Mouse (Mus musculus): ENCODE measurements around the gene Otogl.
"Not testable (repeated sequence)": the region's sequence is repeated elsewhere in the genome, so short reads cannot be mapped to it uniquely, and the experiment has no call there.

Gene Otogl

DNA sequence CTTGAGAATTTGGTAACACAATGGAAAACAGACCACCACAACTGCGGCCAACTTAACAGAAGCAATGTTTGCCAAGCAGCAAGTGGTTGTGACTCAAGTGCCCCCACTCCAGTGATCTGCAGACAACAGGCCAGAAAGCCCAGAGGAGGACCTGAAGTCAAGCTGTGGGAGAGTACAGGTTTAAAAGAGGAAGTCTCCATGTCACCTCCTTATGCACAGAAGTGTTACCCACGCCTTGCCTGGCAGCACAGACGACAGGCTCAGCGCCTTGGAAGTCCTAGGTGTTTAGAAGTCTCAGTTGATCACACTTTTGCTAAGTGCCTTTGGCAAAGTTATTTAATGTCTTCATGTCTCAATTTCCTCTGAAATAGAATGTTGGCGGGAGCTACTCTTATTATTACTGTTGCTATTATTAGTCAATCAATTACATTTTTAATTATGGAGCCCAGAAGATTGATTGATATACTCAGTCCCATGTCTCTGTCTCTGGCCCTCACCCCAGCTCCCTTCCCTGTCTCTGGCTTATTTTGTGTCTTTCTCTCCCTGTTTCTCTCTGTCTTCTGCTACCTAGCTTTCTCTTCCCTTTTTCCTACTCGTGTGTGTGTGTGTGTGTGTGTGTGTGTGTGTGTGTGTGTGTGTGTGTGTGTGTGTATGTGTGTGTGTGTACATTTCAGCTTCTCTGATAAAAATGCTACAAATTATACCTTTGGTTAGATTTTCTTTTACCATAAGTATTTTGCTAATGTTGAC lies 101.1 kb downstream of the Otogl start:
- DNase-seq (ENCODE audit: inconsistent ontology term) = no peak

DNA sequence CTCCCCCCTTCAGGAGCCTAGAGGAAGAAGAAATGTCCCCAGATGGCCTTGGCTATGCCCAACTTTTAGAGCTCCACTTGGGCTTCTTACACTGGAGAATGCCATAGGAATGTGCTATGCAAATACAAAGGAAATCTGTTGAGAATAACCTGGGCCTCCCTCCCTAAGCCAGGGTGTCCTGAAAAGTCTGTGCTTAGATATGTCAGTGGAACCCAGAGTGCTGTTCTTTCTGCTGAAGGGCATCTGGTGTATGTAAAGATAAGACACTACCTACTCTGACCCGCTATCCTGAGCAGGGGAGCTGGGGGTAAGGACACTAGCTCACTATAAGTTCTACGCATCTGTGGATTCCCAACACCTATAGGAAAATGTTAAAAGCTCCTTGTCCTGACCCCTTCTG lies 106.7 kb downstream of the Otogl start:
- DNase-seq (ENCODE audit: inconsistent ontology term) = no peak

DNA sequence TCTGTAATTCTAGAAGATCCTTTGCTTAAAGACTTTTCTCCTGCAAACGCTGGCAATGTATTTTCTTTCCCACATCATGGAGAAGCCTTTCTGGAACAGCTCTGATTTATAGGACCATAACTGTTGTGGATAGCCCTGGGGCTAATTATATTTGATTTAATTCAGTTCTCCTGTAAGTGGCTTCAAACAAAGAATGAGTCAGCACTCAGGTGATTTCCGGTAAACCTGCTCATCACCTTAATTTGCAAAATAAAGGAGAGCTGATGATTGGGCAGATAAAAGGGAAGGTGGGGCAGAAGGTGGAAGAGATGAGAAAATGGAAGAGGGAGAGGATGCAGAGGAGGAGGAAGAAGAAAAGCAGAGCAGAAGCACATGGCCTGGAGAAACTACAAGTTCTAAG lies 107.6 kb downstream of the Otogl start:
- not testable (repeated sequence) for DNase-seq (ENCODE audit: inconsistent ontology term)

DNA sequence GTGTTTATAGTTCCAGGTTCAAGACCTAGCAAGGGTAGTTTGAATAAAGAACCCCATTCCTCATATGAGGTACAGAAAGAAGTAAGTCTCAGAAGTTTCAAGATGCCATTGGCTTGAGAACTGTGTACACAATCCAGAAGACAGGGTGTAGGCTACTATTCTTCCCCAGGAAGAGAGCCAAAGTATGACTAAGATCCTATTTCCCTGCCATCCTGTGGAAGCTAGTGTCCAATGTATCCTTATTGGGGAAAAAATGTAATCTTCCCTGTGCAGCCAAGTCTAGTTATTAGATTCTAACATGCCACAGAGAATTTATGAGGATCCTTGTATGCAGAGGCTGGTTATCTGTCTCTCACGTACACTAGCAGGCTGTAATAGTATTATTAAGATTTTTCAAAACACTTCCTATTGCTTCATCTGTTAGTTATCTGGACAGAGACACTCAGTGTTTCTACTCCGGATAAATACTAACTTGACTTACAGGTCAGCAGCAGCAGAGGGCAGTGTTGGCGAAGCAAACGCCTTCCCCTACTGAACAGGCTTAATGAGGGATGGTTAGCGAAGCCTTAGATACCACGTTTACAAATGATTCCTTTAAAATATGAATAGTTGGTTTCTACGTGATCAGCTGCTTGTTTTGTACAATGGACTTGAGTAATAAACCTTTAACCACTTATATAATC lies 112.1 kb downstream of the Otogl start:
- DNase-seq (ENCODE audit: inconsistent ontology term) = peak; percentile 63

DNA sequence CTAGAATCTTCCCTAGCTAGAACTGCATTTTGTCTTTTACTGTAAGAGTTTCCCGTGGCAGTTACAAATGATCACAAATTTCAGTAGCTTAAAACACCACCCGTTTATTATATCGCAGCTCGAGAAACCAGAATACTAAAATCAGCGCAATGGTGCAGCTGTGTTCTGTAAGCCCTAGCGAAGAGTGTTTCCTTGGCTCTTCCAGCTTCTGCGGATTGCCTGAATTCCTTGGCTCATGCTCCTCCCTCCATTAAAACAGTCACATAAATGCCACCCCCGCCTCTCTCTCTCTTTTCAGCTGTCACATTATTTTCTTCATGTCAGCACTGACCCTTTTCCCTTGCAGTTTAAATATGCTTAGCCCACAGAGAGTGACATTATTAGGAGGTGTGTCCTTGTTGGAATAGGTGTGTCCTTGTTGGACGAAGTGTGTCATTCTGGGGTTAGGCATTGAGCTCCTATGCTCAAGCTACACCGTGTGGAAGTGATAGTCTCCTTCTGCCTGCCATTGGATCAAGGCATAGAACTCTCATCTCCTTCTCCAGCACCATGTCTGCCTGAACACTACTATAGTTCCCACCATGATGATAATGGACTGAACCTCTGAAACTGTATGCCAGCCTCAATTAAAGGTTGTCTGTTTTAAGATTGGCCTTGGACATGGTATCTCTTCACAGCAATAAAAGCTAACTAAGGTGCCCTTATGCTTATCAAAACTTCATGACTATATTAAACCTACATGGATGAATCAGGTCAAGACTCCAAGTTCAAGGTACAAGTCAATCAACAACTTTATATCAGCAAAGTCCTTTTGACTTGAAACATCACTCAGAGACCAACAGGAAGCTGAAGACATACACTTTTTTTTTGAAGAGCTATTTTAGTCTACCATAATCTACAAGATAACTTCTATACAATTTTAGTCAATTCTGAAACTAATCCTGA lies 116.8 kb downstream of the Otogl start:
- DNase-seq (ENCODE audit: inconsistent ontology term) = no peak

DNA sequence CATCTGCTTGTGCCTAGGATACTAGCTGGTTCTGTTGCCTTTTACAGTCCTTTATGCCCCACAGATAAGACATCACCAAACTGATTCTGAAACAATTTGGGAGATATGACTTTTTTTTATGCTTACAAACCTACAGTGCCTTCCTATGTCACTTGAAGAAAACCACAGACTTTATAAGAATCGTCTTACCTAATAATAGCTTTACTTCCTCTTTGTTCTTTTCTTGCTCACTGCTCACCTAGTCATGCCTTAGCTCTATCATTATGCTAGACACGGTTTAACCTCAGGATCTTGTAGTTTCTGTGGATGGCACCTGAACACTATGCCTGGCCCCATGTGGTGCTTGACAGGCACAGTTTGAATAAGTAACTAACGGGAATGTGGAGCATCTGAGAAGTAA lies 119.4 kb downstream of the Otogl start:
- DNase-seq (ENCODE audit: inconsistent ontology term) = no peak

DNA sequence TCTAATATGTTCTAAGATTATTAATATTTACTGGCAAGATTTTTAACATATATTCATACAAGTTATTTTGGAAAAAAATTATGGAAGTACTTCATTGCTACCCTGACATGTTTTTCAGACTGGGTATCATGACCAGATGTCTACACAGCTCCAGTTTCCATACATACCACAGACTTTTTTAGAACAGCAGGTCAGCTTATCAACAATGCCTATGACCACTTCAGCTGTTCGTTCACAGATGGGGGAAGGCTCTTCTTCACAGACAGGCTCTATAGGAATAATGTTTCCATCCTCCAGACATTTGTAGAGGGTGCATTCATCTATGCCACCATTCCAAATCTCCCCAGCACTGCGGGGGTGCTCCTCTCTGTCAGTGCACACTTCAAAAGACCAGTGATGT lies 132.4 kb downstream of the Otogl start:
- DNase-seq (ENCODE audit: inconsistent ontology term) = no peak

DNA sequence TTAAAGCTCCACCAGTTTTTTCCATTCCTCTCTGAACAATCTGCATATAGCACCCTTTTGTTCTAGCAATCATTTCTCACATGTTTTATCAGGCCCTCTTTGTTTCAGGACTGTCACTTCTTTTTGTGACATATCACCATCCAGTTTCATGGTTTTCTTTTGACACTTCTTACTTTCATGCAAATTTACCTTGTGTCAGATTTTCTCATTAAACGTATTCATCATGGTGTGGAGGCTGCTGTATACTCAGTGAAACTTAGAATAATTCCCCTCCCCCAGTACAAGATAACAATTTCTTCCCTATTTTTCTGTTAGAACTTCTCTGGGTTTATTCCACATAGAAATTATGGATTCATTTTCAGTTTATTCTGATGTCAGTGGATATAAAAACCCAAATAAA lies 152.3 kb downstream of the Otogl start:
- DNase-seq (ENCODE audit: inconsistent ontology term) = no peak

DNA sequence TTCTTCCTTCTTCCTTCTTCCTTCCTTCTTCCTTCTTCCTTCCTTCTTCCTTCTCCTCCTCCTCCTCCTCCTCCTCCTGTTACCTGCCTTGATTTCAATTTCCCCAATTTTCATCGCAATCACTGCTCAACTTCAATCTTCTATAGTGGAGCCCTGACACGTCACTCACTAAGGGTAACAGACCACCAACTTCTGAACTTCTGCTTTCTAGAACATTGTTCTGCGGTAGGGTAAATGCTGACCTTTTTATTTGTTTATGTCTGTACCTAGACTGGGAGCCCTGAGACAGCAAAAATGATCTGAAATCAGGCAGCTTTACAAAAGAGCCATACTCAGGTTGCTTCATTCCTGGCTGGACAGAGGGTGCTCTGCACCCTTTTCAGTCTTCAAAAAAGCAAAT lies 158.5 kb downstream of the Otogl start:
- DNase-seq (ENCODE audit: inconsistent ontology term) = no peak

DNA sequence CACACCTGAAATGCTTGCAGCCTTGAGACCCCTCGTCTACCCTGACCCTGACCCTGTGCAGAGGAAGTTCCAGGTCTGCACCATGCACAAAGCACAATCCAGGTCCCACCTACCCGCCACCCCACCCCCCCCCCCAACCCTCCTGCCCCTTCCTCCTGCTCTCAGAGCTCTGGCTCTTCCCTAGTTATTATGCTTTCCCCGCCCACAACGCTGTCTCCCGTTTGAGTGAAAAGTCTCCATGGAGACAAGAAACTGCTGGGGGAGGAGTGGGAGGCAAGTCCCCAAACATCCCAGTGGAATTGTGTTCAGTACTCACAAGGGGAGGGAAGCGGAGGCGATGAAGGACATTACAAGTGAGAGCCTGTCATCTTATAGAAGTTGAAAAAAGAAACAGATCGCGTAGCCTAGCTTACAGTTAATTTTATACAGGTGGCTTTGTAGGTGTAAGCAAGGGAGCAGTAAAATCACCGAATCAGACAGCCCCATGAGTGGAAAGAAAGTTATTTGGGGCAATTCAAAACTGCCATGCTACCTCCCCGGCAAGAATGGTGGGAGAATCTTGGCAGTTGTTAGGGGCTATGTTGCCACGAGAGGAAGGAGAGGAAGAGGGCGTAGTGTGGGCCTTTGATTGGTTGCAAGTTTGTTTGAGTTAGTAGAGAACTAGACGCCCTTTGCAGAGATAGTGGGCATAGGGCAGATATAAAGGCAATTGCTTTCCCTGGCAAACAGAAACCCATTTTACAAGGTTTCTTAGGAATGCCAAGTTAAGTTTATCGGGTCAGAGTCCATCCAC lies 159.4 kb downstream of the Otogl start:
- DNase-seq (ENCODE audit: inconsistent ontology term) = peak; percentile 19

DNA sequence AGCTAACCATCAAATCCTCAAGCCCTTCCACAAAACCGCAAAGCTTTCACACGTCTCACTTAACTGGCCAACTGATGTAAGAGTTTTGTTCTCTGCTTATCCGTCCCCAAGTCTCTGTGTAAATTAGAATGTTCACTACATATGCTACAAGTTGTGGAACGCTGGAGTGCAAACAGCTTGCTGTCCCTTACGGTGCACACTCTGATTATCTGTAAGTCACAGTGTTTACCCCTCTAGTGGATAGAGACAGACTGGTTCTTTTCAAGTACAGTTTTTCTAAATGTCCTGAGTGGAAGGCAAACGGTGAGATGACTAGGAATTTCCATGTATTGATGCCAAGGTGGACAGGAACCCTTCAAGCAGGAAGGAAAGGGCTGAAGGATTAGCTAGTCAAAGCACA lies 160.0 kb downstream of the Otogl start:
- DNase-seq (ENCODE audit: inconsistent ontology term) = peak; percentile 5

DNA sequence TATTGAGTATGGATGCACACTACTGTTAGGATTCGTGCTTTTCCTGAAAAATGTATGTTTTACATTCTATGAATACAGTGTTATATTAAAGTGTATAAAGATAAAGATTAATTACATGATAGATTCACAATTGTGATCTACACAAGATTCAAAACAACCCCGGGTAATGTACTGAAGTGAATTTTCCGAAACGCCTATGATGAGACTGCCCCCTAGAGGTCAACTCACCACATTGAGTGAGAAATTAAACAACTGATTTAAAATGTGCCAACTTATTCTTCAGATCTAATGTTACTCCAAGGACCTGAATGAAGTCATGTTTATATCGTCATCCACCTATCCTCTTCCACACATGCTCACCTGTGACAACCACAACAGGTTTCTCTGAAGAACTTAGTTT lies 164.4 kb downstream of the Otogl start:
- no peak for DNase-seq (ENCODE audit: inconsistent ontology term)

DNA sequence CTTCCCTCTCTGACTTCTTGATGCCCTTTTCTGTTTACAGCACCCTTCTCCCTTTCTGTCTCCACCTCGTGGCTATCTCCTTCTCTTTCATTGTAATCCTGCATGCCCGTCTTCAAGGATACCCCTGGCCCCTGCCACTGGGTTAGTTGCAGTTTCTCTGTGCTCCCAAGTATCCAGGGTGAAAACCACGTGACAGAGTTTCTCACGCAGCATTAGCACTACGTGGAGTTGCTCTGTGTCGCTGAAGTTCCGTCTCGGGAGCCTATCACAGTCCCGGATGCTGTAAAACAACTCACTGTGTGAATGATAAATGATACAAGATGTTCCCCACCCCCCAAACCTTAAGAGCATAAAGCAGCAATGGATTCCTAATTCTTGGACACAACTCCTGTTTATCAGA lies 165.2 kb downstream of the Otogl start:
- no peak for DNase-seq (ENCODE audit: inconsistent ontology term)

DNA sequence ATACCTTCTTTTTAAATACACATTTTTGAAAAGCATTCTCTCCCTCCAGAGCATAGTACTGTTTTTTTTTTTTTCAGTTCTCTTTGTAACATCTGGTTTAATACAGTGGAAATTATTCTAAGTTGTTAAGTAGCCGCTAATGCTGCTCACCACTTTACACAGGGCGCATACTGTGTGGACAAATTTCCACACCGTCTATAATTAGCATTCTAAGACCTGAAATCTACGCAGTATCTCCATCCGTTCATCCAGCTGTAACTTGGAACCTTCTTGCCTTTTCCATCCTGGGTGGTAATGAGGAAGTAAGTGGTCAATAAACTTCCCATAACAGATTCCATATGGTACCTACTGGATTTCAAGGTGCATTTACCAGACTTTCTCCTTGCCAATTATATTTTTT lies 172.1 kb downstream of the Otogl start:
- DNase-seq (ENCODE audit: inconsistent ontology term) = no peak

DNA sequence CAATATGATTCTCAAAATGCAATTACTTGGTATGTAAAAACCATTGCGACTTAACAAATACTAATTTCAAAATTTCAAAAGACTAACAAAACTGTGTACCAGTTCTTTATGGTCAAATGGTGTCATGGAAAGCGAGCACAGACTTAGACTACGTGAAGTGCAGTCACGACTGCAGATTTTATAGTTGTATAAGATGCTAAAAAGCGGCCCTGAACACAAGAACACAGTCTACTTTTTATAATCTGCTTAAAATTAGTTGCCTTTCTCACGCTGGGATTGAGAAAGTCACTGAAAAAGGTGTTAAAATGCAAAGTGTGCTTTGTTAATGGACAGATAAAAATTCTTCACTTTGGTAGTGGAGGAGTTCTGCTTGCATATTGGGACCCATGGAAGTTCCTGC lies 174.2 kb downstream of the Otogl start:
- DNase-seq (ENCODE audit: inconsistent ontology term) = no peak

DNA sequence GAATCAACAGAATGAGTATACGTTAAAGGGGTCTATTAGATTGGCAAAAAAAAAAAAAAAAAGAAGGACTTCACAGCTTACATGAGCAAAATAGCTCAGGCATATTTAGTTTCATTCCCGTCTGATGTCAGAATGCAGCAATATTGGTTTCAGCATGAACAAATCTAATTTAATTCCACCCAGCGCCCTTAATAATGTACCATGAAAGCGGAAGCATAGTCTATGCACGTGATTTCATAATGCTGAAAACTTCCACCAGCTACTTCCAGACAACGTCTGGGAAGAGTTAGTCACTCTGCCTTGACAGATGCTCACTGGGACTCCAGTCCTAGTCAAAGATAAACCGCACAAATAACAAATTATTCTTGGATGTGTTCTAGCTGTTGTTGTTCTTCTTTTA lies 176.5 kb downstream of the Otogl start:
- no peak for DNase-seq (ENCODE audit: inconsistent ontology term)

DNA sequence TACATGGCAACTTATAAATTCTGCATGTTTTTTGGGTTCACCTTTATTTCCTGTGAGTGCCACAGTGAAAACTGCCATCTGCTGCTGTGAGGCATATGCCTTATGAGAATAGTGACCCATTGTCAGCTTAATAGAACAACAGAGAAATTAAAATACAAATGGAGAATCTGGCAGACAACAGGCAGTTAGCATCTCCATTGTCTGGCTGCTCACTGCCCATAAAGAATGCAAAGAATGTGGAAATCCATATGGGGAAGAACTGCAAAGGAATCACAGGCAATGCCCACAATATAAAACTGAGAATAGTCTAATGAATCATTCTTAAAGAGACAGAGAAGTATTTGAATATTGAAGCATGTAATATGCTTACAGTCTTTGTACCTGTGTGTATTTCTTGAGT lies 177.6 kb downstream of the Otogl start:
- DNase-seq (ENCODE audit: inconsistent ontology term) = peak; percentile 59

DNA sequence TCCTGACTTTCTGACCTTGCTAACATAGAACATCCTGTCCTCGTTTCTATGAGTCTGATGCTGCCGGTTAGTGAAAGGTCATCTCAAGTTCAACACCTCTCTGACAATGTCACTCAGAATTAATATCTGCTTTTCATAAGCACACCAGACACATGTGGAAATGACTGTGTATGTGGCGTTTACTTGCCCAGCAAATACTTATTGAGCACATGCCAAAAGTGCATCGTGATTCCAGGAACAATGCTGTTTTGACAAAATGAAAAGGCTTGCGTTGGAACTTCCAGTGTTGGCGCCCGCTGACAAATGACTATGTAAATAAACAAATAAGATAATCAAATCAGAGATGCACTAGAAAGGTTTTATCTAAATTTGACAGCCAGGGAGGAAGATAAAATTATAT lies 186.3 kb downstream of the Otogl start:
- no peak for DNase-seq (ENCODE audit: inconsistent ontology term)

DNA sequence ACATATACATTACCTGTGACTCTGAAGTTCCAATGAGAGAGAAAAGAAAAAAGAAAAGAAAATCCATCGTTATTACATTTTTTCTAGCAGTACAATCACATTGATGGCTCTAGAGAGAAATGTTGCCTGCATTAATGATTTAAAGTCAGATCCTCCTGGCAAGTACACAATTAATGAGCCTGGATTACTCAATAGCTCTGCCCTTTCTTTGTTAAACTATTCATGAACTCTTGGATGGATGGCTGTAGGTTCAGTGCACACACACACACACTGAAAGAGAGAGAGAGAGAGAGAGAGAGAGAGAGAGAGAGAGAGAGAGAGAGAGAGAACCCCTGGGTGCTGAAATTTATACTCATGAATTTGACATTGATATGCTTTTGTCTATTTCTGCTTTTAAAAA lies 192.1 kb downstream of the Otogl start, which contains the start of gene Ptprq:
Gene Ptprq, minus strand, starts transcription at position 246 of the 400 bp plus-strand sequence.
- no peak for DNase-seq (ENCODE audit: inconsistent ontology term)

Measured in Muller cell, postnatal 12 days (primary cell).